Mouse (Mus musculus) lung, embryonic 16.5 days (tissue): ENCODE results near the gene Nos1. TPM values are rescaled to one million over a fixed set of nuclear protein-coding genes. Genes with fewer than 3 reads are reported as not detected.

Experiments
- ATAC-seq: fragments of 200-750 bp; cut with Nextera tagmentation; 2 replicates; pipeline ENCODE4 v1.8.0; 2017; ENCODE audit warnings: low read depth, mild to moderate bottlenecking, moderate library complexity
- H3K27ac ChIP-seq: fragments of 300-500 bp; sonication (generic); 2 replicates; pipeline ENCODE4 v1.5.1; 2014; ENCODE audit warnings: mild to moderate bottlenecking, control low read depth, low read length
- H3K27me3 ChIP-seq: fragments of 300-500 bp; sonication (generic); 2 replicates; pipeline ENCODE4 v1.6.1; 2014; ENCODE audit warnings: low read depth, low read length, mixed read lengths; ENCODE audit not compliant: control insufficient read depth, insufficient read depth
- H3K36me3 ChIP-seq: fragments of 300-500 bp; sonication (generic); 2 replicates; pipeline ENCODE4 v1.6.1; 2014; ENCODE audit warnings: low read length; ENCODE audit not compliant: control insufficient read depth, insufficient read depth
- H3K4me1 ChIP-seq: fragments of 300-500 bp; sonication (generic); replicated peaks from 2 replicates; pipeline ENCODE4 v1.6.1; 2014; ENCODE audit warnings: low read length, mixed read lengths; ENCODE audit not compliant: control insufficient read depth, insufficient read depth
- H3K4me2 ChIP-seq: fragments of 300-500 bp; sonication (generic); 2 replicates; pipeline ENCODE4 v1.6.1; 2014; ENCODE audit warnings: low read depth, low read length, control low read depth
- H3K4me3 ChIP-seq: fragments of 300-500 bp; sonication (generic); 2 replicates; pipeline ENCODE4 v1.5.1; 2014; ENCODE audit warnings: mild to moderate bottlenecking, low read length, control low read depth
- H3K9ac ChIP-seq: fragments of 300-500 bp; sonication (generic); 2 replicates; pipeline ENCODE4 v1.6.1; 2014; ENCODE audit warnings: low read length, control low read depth
- H3K9me3 ChIP-seq: fragments of 300-500 bp; sonication (generic); 2 replicates; pipeline ENCODE4 v1.6.1; 2016; ENCODE audit warnings: low read length; ENCODE audit not compliant: control insufficient read depth
- WGBS: fragments of 180-500 bp; shearing (Covaris S2); extraction: QIAGEN DNeasy Blood & Tissue Kit; methylation state at CpG from one replicate; pipeline ENCODE4 v1.1.7; 2014; 5-methylcytosine and 5-hydroxymethylcytosine counted together
- polyA plus RNA-seq: library from polyadenylated mRNA; unstranded; fragments of >200 nt; fragmentation: Nextera tagmentation; extraction: Ambion mirVana; gene quantifications from 2 replicates; pipeline ENCODE4 v1.2.1, GENCODE M21; 2015

Gene Nos1
- polyA plus RNA-seq, 1 experiment from 2014 or later, result 0.10 TPM

- no peak for ATAC-seq
- 67% methylated on average over 10 of the region's 10 CpGs for WGBS
- Histone ChIP-seq H3K27me3 (no peaks in the 10 kb centered on the region; the same call in 1 of the 2 replicates), H3K9me3 (no peaks in the 10 kb centered on the region), H3K9ac (no peak overlapping the region), H3K4me3 (no peak overlapping the region), H3K36me3 (no peaks in the 10 kb centered on the region), H3K4me2 (no peak overlapping the region), H3K4me1 (no peaks in the 10 kb centered on the region), H3K27ac (no peak overlapping the region)
Observed at GRCm38 (mm10) chr5:117949393-117949792, 168.6 kb downstream of the Nos1 start.

- no peak overlapping the region for H3K9ac ChIP-seq
- no peaks in the 10 kb centered on the region for H3K27me3 ChIP-seq
- H3K27ac ChIP-seq, result no peak overlapping the region
- no peaks in the 10 kb centered on the region for H3K4me1 ChIP-seq
- no peak overlapping the region for H3K4me3 ChIP-seq
- no peaks in the 10 kb centered on the region for H3K36me3 ChIP-seq
- ATAC-seq, result no peak
- H3K4me2 ChIP-seq, result no peak overlapping the region
- WGBS, result 74% methylated on average over 12 of the region's 12 CpGs
- no peaks in the 10 kb centered on the region for H3K9me3 ChIP-seq
Observed at GRCm38 (mm10) chr5:117953893-117954292, 173.1 kb downstream of the Nos1 start.

GRCm38 (mm10) chr5:117954429-117954828 lies 173.6 kb downstream of the Nos1 start:
- no peaks in the 10 kb centered on the region for H3K27me3 ChIP-seq
- no peak overlapping the region for H3K27ac ChIP-seq
- H3K36me3 ChIP-seq, result no peaks in the 10 kb centered on the region
- H3K4me2 ChIP-seq, result no peak overlapping the region
- H3K9me3 ChIP-seq, result no peaks in the 10 kb centered on the region
- WGBS, result 60% methylated on average over 1 of the region's 1 CpGs
- no peak for ATAC-seq
- H3K4me1 ChIP-seq, result no peaks in the 10 kb centered on the region
- no peak overlapping the region for H3K4me3 ChIP-seq
- no peak overlapping the region for H3K9ac ChIP-seq

GRCm38 (mm10) chr5:117955675-117956420 lies 175.0 kb downstream of the Nos1 start:
- no peak overlapping the region for H3K4me2 ChIP-seq
- H3K36me3 ChIP-seq, result no peaks in the 10 kb centered on the region
- WGBS, result 16% methylated on average over 10 of the region's 10 CpGs
- no peak overlapping the region for H3K9ac ChIP-seq
- ATAC-seq, result 0 out of 2 replicates have a peak, but pooled peaks have one; percentile 20
- H3K27me3 ChIP-seq, result no peaks in the 10 kb centered on the region
- no peaks in the 10 kb centered on the region for H3K4me1 ChIP-seq
- H3K27ac ChIP-seq, result no peak overlapping the region
- no peak overlapping the region for H3K4me3 ChIP-seq
- H3K9me3 ChIP-seq, result no peaks in the 10 kb centered on the region

- no peaks in the 10 kb centered on the region for H3K27me3 ChIP-seq
- H3K4me2 ChIP-seq, result no peak overlapping the region; the same call in 1 of the 2 replicates
- no peak for ATAC-seq
- no peak overlapping the region for H3K4me3 ChIP-seq
- no peaks in the 10 kb centered on the region for H3K9me3 ChIP-seq
- H3K27ac ChIP-seq, result no peak overlapping the region
- H3K36me3 ChIP-seq, result no peaks in the 10 kb centered on the region
- no peak overlapping the region for H3K9ac ChIP-seq
- peaks cover 11% of the 10 kb centered on the region for H3K4me1 ChIP-seq
- 20% methylated on average over 9 of the region's 9 CpGs for WGBS
Observed at GRCm38 (mm10) chr5:117964750-117965149, 183.9 kb downstream of the Nos1 start.

GRCm38 (mm10) chr5:117966956-117967355 lies 186.1 kb downstream of the Nos1 start:
- ATAC-seq, result no peak
- peak overlapping the region; percentile 46; the same call in 1 of the 2 replicates for H3K27ac ChIP-seq
- 61% methylated on average over 9 of the region's 9 CpGs for WGBS

GRCm38 (mm10) chr5:117967659-117968069 lies 186.8 kb downstream of the Nos1 start:
- peak; percentile 93 for ATAC-seq

More at GRCm38 (mm10) chr5:117966956-117967355, 186.1 kb downstream of the Nos1 start:
- H3K27me3 ChIP-seq, result no peaks in the 10 kb centered on the region
- no peak overlapping the region for H3K4me3 ChIP-seq
- H3K9ac ChIP-seq, result 0 out of 2 replicates have a peak overlapping the region, but pooled peaks have one; percentile 11
- H3K9me3 ChIP-seq, result no peaks in the 10 kb centered on the region
- H3K4me2 ChIP-seq, result no peak overlapping the region
- peaks cover 11% of the 10 kb centered on the region for H3K4me1 ChIP-seq
- H3K36me3 ChIP-seq, result no peaks in the 10 kb centered on the region

GRCm38 (mm10) chr5:117969681-117970427 lies 189.0 kb downstream of the Nos1 start:
- Histone ChIP-seq H3K4me2 (no peak overlapping the region), H3K27me3 (no peaks in the 10 kb centered on the region), H3K4me3 (no peak overlapping the region), H3K4me1 (peaks cover 6% of the 10 kb centered on the region), H3K27ac (no peak overlapping the region), H3K9me3 (no peaks in the 10 kb centered on the region), H3K36me3 (no peaks in the 10 kb centered on the region), H3K9ac (no peak overlapping the region)
- WGBS, result 83% methylated on average over 10 of the region's 10 CpGs
- ATAC-seq, result no peak

More at GRCm38 (mm10) chr5:117967659-117968069, 186.8 kb downstream of the Nos1 start:
- H3K4me3 ChIP-seq, result no peak overlapping the region
- H3K9ac ChIP-seq, result 0 out of 2 replicates have a peak overlapping the region, but pooled peaks have one; percentile 11
- H3K27ac ChIP-seq, result peak overlapping the region; percentile 46; the same call in 1 of the 2 replicates
- peaks cover 11% of the 10 kb centered on the region for H3K4me1 ChIP-seq
- no peak overlapping the region for H3K4me2 ChIP-seq
- no peaks in the 10 kb centered on the region for H3K9me3 ChIP-seq
- no peaks in the 10 kb centered on the region for H3K36me3 ChIP-seq
- H3K27me3 ChIP-seq, result no peaks in the 10 kb centered on the region
- 18% methylated on average over 4 of the region's 4 CpGs for WGBS

GRCm38 (mm10) chr5:117976263-117976656 lies 195.4 kb downstream of the Nos1 start:
- H3K4me2 ChIP-seq, result peak overlapping the region; percentile 85
- no peaks in the 10 kb centered on the region for H3K27me3 ChIP-seq
- ATAC-seq, result no peak
- no peaks in the 10 kb centered on the region for H3K9me3 ChIP-seq
- no peak overlapping the region for H3K9ac ChIP-seq
- H3K27ac ChIP-seq, result no peak overlapping the region
- H3K36me3 ChIP-seq, result peaks cover 3% of the 10 kb centered on the region
- H3K4me3 ChIP-seq, result peak overlapping the region; percentile 94
- peaks cover 13% of the 10 kb centered on the region for H3K4me1 ChIP-seq
- WGBS, result 19% methylated on average over 19 of the region's 19 CpGs
